Mouse (Mus musculus) mouse embryonic stem cell (cell line): Measurements from ENCODE around the gene Astn2.
"Not testable (repeated sequence)": the region's sequence is repeated elsewhere in the genome, so short reads cannot be mapped to it uniquely, and the experiment has no call there.

Experiments
- in situ Hi-C, 2 experiments: fragments of 300-500 bp; cut with MboI; formaldehyde crosslinking; loops; 1 replicate in 1 of 2; 3 replicates in 1 of 2; pipeline ENCODE4 v1.14.3; 2019 to 2020; ENCODE audit warnings: low sequenced_read_pairs in 2 of 2, low pct_unique_long_range_greater_than_20kb in 1 of 2, mixed read lengths in 1 of 2; ENCODE audit not compliant: unreplicated experiment in 1 of 2

Astn2 gene

GRCm38 (mm10) chr4:65743160-65743691 lies 661.2 kb downstream of the Astn2 start:
- in situ Hi-C loops: no loop called here

GRCm38 (mm10) chr4:65724414-65724813 lies 680.0 kb downstream of the Astn2 start:
- in situ Hi-C loops: no loop called here

DNA sequence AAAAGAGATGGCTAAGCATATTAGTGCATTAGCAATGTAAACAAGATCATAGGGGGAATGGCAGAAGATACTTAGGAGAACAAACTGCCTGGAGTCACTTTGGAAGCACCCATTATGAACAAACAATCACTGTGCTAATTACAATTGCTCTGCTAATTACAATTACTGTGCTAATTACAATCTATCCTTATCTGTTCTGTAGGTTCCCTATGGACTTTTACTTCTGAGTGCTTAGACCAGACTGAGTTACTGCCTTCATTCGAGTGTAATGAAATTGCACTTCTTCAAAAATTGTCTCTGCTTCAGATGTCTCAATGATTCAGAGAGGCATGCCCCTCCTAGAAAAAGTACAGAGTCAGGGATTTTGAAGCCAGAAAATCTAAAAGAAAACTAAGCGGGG lies 684.8 kb downstream of the Astn2 start:
- in situ Hi-C loops: no loop called here

- in situ Hi-C loops: no loop called here
Observed at GRCm38 (mm10) chr4:65717899-65718298, 686.5 kb downstream of the Astn2 start.

DNA sequence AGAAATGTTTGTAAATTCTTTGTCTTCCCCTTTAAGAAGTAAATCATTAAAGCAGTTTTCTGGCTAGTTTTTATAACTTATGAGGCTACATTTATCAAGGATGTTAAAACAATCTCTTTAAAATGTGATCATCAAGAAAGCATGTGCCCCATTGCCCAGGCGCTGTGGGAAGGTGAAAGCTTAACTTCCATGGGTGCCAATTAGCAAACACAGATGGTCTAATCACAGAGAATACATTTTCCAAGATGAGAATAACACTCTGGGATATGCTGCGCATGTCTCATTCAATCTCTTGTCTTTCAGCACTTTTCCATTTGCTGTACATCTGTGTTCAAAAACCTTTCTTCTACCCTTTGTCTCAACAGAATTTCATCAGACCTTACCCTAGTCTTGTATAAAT lies 688.3 kb downstream of the Astn2 start:
- in situ Hi-C loops: no loop called here

DNA sequence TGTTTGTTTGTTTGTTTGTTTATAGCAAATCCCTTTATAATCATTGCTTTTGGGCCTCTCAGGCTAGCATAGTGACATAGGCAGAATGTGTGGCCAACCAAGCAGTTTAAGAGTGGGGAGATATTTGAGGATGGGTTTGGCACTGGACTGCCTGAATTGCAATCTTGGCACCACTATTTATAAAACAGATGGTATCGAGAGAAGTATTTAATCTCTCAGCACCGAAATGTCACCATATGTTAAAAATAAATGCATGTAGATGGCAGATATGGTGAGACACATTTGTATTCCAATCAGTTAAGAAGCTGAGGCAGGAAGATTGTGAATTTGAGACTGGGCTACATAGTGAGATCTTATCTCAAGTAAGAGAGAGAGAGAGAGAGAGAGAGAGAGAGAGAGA lies 692.7 kb downstream of the Astn2 start:
- in situ Hi-C loops: no loop called here

- in situ Hi-C loops: no loop called here
Observed at GRCm38 (mm10) chr4:65710623-65711022, 693.8 kb downstream of the Astn2 start.

GRCm38 (mm10) chr4:65701848-65702247 lies 702.6 kb downstream of the Astn2 start:
- in situ Hi-C loops: no loop called here

DNA sequence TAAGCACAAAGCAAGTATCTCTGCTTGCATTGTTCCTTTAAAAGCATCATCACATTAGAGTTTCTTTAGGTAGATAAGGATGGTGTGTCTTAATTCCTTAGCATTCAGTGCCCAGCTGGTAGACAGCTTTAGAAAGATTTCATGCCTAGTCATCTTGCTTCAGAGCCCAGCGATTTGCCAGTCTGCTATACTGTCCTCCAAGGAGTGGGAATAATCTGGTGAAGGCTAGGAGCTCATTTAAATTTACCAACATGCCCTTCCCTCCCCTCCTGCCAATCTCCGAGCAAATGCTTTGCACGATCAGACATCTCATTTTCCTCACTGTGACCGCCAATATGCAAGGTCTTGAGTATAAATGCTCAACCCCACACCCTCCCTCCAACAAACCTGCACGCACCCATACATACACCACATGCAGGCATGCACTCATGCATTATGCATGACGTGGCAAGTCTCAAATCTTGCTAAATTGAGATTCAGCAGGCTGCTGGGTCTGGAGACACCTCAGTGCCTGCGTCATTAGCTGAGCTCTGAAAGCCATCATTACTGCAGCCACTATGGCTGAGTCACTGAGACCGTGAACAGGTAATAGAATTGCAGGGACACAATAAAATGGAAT lies 704.6 kb downstream of the Astn2 start:
- in situ Hi-C loops: no loop called here

GRCm38 (mm10) chr4:65695241-65695640 lies 709.2 kb downstream of the Astn2 start:
- in situ Hi-C loops: no loop called here

- in situ Hi-C loops: no loop called here
Observed at GRCm38 (mm10) chr4:65694011-65694410, 710.4 kb downstream of the Astn2 start.

DNA sequence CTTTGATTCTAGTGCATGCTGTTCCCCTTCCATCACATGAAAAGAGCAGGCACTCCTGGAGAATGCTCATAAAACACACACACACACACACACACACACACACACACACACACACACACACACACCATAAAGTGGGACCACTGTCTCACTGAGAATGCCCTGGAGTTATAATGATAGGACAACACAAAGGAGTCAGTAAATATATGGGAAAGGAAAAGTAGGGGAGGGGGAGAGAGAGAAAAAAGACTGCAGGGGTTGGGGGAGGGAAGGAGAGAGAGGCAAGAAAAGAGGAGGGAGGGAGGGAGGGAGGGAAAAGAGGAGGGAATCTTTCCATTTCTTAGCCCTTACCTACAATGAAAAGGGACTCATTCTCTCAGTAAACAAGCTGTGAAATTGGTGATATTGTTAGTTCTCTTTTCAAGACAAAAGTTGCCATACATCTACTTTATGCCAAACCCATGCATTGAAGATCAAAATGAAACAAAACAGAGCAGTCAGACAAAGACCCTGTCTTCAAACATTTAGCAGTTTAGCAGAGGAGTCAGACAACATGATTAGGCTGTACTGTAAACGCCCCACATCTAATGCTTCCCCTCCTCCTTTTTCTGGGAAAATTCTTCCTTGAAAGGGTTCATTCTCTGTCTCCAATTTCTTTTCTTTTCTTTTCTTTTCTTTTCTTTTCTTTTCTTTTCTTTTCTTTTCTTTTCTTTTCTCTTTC lies 717.2 kb downstream of the Astn2 start:
- in situ Hi-C loops: no loop called here

GRCm38 (mm10) chr4:65686258-65687005 lies 718.0 kb downstream of the Astn2 start:
- in situ Hi-C loops: no loop called here

- in situ Hi-C loops: no loop called here
Observed at GRCm38 (mm10) chr4:65684401-65684800, 720.0 kb downstream of the Astn2 start.

DNA sequence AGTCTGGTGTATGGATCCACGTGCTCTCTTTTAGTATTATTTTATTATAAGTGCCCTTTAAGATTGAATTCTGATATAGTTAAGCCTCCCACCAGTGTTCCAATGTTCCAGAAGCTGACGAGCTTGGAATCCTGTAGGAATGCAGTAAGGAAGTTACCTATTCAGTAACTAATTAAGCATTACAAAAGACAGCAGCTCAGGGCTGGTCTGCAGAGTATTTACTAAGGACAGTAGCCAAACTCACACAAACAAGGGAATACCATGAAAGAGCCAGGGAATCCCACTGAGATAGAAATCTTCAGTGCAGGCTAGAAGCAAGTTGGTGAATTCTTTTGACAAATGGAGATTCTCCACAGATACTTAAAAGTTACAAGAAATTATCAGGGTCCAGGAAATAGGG lies 724.6 kb downstream of the Astn2 start:
- in situ Hi-C loops: not testable (repeated sequence)

- in situ Hi-C loops: no loop called here
Observed at GRCm38 (mm10) chr4:65678929-65679328, 725.5 kb downstream of the Astn2 start.

- in situ Hi-C loops: no loop called here
Observed at GRCm38 (mm10) chr4:65678495-65678894, 725.9 kb downstream of the Astn2 start.

DNA sequence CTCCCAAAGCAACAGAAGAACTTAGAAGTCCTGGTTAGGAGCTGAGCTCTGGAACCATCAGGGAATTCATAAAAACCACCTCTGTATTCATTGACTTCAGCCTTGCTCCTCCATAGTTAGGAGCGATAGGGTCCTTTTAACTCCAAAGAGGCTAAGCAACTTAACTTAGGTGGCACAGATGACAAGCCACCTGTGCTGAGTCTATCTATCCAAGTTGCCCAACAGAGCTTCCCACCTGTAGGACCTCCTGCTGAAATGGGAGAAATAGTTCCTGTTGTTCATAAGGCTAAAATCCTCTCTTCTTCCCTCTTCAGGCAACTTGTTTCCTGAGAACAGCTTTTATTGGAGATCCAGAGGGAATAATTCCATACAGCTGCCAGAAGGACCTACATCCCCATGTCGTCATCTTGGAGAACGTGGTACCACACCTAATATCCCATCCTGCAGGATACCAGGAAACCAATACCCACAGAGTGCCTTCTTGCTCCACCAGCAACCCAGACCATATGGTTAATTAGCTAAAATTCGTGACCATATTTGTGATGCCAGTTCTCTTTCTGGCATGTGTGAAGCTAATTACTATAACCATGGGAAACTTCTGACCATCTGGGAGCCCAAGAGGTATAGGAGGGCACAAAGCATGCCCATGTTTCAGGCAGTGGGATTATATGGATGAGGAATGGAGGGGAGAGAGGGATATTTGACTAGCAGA lies 730.0 kb downstream of the Astn2 start:
- in situ Hi-C loops: no loop called here

DNA sequence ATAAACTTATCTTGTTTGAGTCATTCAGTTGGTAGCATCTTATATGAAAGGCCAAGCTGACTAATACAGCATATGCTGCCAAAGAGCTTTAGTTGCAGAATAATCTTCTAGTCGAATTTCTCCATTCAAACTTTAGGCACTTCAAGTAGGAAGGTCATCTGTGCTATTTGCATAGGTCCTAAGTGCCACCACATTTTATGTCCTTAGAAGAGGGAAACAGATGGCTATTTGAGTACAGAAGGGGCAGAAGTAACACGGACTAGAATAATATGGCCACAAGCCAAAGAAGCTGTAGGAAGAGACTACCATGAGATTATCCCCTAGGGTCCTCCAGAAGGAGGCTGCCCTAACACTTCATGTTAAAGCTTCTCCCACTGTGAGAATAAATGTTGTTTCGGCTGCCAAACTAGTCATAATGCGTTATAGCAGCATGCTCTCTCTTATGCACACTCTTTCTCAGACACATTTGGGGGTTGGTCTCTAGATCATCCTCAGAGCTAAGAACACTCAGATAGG lies 730.9 kb downstream of the Astn2 start:
- in situ Hi-C loops: no loop called here
